Mouse (Mus musculus) testis, adult 2 months (tissue): ENCODE data around the gene Slc1a7.

ENCODE experiments used
- CTCF ChIP-seq: fragments of 200-500 bp; IDR thresholded peaks from 2 replicates; pipeline ENCODE4 v1.5.1; 2012; ENCODE audit warnings: low read depth, mild to moderate bottlenecking, inconsistent platforms, low read length, moderate library complexity; ENCODE audit not compliant: control insufficient read depth, insufficient read depth, insufficient replicate concordance
- POLR2A ChIP-seq: fragments of 200-500 bp; IDR thresholded peaks from 2 replicates; pipeline ENCODE4 v1.6.1; 2012; ENCODE audit warnings: low read depth, mild to moderate bottlenecking, inconsistent platforms, low read length, moderate library complexity; ENCODE audit not compliant: control insufficient read depth

DNA sequence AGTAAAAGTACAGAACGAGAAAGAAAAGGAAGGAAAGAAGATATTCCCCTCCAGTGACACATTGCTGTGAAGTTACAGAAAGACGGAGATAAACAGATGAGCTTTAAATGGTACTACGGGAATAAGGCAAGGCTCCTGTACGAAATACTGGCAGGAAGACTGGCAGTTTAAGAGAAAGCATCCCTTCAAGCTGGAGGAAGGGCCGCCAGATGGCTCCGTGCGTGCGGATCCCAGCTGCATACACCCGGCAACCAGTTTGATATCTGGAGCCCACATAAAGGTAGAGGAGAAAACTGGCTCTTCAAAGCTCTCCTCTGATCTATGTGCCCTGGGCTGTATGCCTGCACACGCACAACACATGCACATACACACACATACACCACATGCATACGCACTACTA is 6.4 kb downstream of the Slc1a7 start:
- no peak for TF ChIP-seq POLR2A
- TF ChIP-seq CTCF, result no peak
